Mouse (Mus musculus) spleen, adult 2 months (tissue): ENCODE data around the gene Mrpl30. TPM values are rescaled to one million over a fixed set of nuclear protein-coding genes. Genes with fewer than 3 reads are reported as not detected.

Experiments used
- DNase-seq, 2 experiments: peaks; one replicate each; pipeline versions ENCODE4 v3.0.0 to v3.0.0-alpha.2; 2012 to 2021; ENCODE audit warnings: low spot score in 2 of 2, low read depth in 1 of 2
- H3K27ac ChIP-seq: fragments of 200-500 bp; 2 replicates; pipeline ENCODE4 v1.5.1; 2012; ENCODE audit warnings: low read length, inconsistent platforms; ENCODE audit not compliant: insufficient read depth
- H3K27me3 ChIP-seq: fragments of 200-500 bp; 2 replicates; pipeline ENCODE4 v1.6.1; 2012; ENCODE audit warnings: mild to moderate bottlenecking, moderate library complexity, low read length, inconsistent platforms; ENCODE audit not compliant: control insufficient read depth, insufficient read depth
- H3K36me3 ChIP-seq: fragments of 200-500 bp; 2 replicates; pipeline ENCODE4 v1.6.1; 2012; ENCODE audit warnings: mild to moderate bottlenecking, low read length, inconsistent platforms; ENCODE audit not compliant: control insufficient read depth, insufficient read depth
- H3K4me1 ChIP-seq: fragments of 200-500 bp; 2 replicates; pipeline ENCODE4 v1.6.1; 2011; ENCODE audit warnings: inconsistent platforms; ENCODE audit not compliant: control insufficient read depth, insufficient read depth, insufficient read length
- H3K4me3 ChIP-seq: fragments of 200-500 bp; 2 replicates; pipeline ENCODE4 v1.5.1; 2011; ENCODE audit warnings: mild to moderate bottlenecking, inconsistent platforms; ENCODE audit not compliant: insufficient read depth, insufficient read length; ENCODE audit errors: extremely low read depth
- CTCF ChIP-seq: fragments of 200-500 bp; IDR thresholded peaks from 2 replicates; pipeline ENCODE4 v1.5.1; 2011; ENCODE audit warnings: mild to moderate bottlenecking, inconsistent platforms; ENCODE audit not compliant: insufficient read depth, insufficient read length, insufficient replicate concordance; ENCODE audit errors: extremely low read depth
- POLR2A ChIP-seq: fragments of 200-500 bp; IDR thresholded peaks from 2 replicates; pipeline ENCODE4 v1.6.1; 2011; ENCODE audit warnings: low read depth, low read length, inconsistent platforms
- WGBS: fragments of 180-500 bp; shearing (Covaris S2); methylation state at CpG from one replicate; pipeline ENCODE4 v1.1.7; 2018; 5-methylcytosine and 5-hydroxymethylcytosine counted together
- polyA plus RNA-seq: library from polyadenylated mRNA; depleted of rRNA; stranded (reverse); fragments of >200 nt; gene quantifications from 2 replicates; pipeline ENCODE4 v1.2.3, GENCODE M21; 2012; rRNA removed

Mrpl30 gene
- polyA plus RNA-seq, result 18.2 and 22.6 TPM in 2 replicates

GRCm38 (mm10) chr1:37890025-37890652, at the start of gene Mrpl30, which contains the start of gene Mitd1:
Gene Mrpl30, plus strand, starts transcription at chr1:37890477.
Gene Mitd1, minus strand, starts transcription at chr1:37890411.
- DNase-seq, result peak; percentile 72 to 82
- H3K4me1 ChIP-seq, result no peaks in the 10 kb centered on the region; the same call in 1 of the 2 replicates
- H3K27ac ChIP-seq, result peak within 1 kb of the TSS; percentile 91
- under 1% methylated on average over 41 of the region's 41 CpGs for WGBS
- H3K27me3 ChIP-seq, result no peaks in the 10 kb centered on the region
- peaks cover 9% of the 10 kb centered on the region; the same call in 1 of the 2 replicates for H3K36me3 ChIP-seq
- TF ChIP-seq POLR2A (peak; percentile 28; the same call in 1 of the 2 replicates), CTCF (no peak)
- H3K4me3 ChIP-seq, result peak within 1 kb of the TSS; percentile 76

DNA sequence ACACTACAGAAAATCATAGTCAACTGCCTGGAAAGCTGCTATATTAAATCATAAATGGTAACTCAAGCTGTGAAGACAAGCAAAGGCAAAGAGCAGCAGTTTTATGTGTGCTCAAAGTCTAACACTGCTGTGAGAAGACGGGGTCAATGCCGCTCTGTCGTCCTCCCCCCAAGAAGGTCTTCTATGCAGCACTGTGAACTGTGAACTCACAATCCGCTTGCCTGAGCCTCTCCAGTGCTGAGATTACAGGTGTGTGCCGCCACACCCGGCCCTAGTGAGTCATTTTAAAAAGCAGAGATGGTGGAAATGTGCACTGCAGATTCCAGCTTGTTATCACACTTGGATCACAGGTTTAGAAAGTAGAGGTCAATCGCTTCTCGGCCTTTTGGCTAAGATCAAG, 43.4 kb upstream of the Mrpl30 start:
- H3K36me3 ChIP-seq, result no peaks in the 10 kb centered on the region
- WGBS, result 89% methylated on average over 8 of the region's 8 CpGs
- TF ChIP-seq POLR2A (no peak), CTCF (no peak)
- H3K27ac ChIP-seq, result no peak overlapping the region
- H3K4me1 ChIP-seq, result no peaks in the 10 kb centered on the region
- DNase-seq, result no peak
- no peak overlapping the region for H3K4me3 ChIP-seq
- H3K27me3 ChIP-seq, result no peaks in the 10 kb centered on the region

DNA sequence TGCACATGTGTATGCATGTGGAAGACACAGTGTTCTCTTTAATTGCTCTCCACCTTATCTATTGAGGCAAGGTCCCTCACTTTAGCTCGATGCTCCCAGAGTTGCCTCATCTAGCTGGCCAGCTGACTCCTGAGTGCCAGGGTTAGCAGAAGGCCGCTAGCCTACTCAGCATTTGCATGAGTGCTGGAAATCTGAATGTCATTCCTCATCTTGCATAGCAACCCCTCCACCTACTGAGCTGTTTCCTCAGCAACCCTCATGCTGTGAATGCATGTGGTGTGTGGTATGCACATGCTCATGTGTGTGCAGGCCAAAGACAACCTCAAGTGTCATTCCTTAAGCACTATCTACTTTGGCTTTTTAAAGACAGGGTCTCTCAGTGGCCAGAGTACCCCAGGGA, 39.6 kb upstream of the Mrpl30 start:
- Histone ChIP-seq H3K36me3 (no peaks in the 10 kb centered on the region; the same call in 1 of the 2 replicates), H3K4me1 (no peaks in the 10 kb centered on the region), H3K4me3 (no peak overlapping the region), H3K27me3 (no peaks in the 10 kb centered on the region), H3K27ac (no peak overlapping the region)
- DNase-seq, result no peak
- WGBS, result 78% methylated on average over 2 of the region's 2 CpGs
- TF ChIP-seq POLR2A, result no peak
- TF ChIP-seq CTCF, result no peak

- H3K27me3 ChIP-seq, result no peaks in the 10 kb centered on the region
- WGBS, result under 1% methylated on average over 89 of the region's 90 CpGs
- H3K27ac ChIP-seq, result peak overlapping the region; percentile 65
- no peaks in the 10 kb centered on the region; the same call in 1 of the 2 replicates for H3K4me1 ChIP-seq
- TF ChIP-seq POLR2A (peak; percentile 20; the same call in 1 of the 2 replicates), CTCF (no peak)
- H3K36me3 ChIP-seq, result no peaks in the 10 kb centered on the region
- H3K4me3 ChIP-seq, result peak overlapping the region; percentile 70
- DNase-seq, result peak; percentile 98 to 99
Observed at GRCm38 (mm10) chr1:37864511-37865400, 25.5 kb upstream of the Mrpl30 start.

GRCm38 (mm10) chr1:37865401-37866215, 24.7 kb upstream of the Mrpl30 start:
- TF ChIP-seq CTCF (no peak), POLR2A (no peak)
- 11% methylated on average over 23 of the region's 23 CpGs for WGBS
- H3K4me1 ChIP-seq, result no peaks in the 10 kb centered on the region; the same call in 1 of the 2 replicates
- no peak for DNase-seq
- no peaks in the 10 kb centered on the region for H3K27me3 ChIP-seq
- H3K4me3 ChIP-seq, result peak overlapping the region; percentile 62
- no peaks in the 10 kb centered on the region for H3K36me3 ChIP-seq
- peak overlapping the region; percentile 21; the same call in 1 of the 2 replicates for H3K27ac ChIP-seq

- TF ChIP-seq CTCF (no peak), POLR2A (no peak)
- Histone ChIP-seq H3K27ac (peak within 1 kb of the TSS; percentile 21; the same call in 1 of the 2 replicates), H3K4me1 (no peaks in the 10 kb centered on the region; the same call in 1 of the 2 replicates), H3K36me3 (no peaks in the 10 kb centered on the region), H3K27me3 (no peaks in the 10 kb centered on the region), H3K4me3 (peak within 1 kb of the TSS; percentile 62)
- WGBS, result 88% methylated on average over 6 of the region's 6 CpGs
- DNase-seq, result no peak
Observed at GRCm38 (mm10) chr1:37866286-37866685, 24.0 kb upstream of the Mrpl30 start, which contains the start of gene Tsga10. Gene Tsga10, minus strand, starts transcription at chr1:37866429.
